Mouse (Mus musculus) c-Kit-negative CD71-positive TER-119-positive erythroid progenitor cells, embryonic 14.5 days (primary cell): Measurements from ENCODE around the gene Dock8.
A peak's percentile ranks its signal among the peaks of the same experiment; 100 is the strongest.
"Not testable (repeated sequence)": the region's sequence is repeated elsewhere in the genome, so short reads cannot be mapped to it uniquely, and the experiment has no call there.

Experiments used
- DNase-seq: peaks from one replicate; pipeline ENCODE4 v3.0.0-alpha.2; 2013; ENCODE audit warnings: low read depth, low spot score

Dock8 gene

GRCm38 (mm10) chr19:24998561-24998960, 773 bp upstream of the Dock8 start:
- no peak for DNase-seq

GRCm38 (mm10) chr19:25000153-25000552, 819 bp downstream of the Dock8 start:
- DNase-seq = no peak

GRCm38 (mm10) chr19:25002032-25002431, 2.7 kb downstream of the Dock8 start:
- no peak for DNase-seq

GRCm38 (mm10) chr19:25002828-25003227, 3.5 kb downstream of the Dock8 start:
- no peak for DNase-seq

- no peak for DNase-seq
These were observed 4.5 kb downstream of the Dock8 start for GRCm38 (mm10) chr19:25003810-25004209.

- DNase-seq = no peak
These were observed 7.4 kb downstream of the Dock8 start for GRCm38 (mm10) chr19:25006686-25007085.

GRCm38 (mm10) chr19:25008509-25008908, 9.2 kb downstream of the Dock8 start:
- no peak for DNase-seq

GRCm38 (mm10) chr19:25022766-25023165, 23.4 kb downstream of the Dock8 start:
- no peak for DNase-seq

GRCm38 (mm10) chr19:25031765-25032164, 32.4 kb downstream of the Dock8 start:
- no peak for DNase-seq

- DNase-seq = not testable (repeated sequence)
These were observed 33.7 kb downstream of the Dock8 start for GRCm38 (mm10) chr19:25033008-25033407.

GRCm38 (mm10) chr19:25035825-25036224, 36.5 kb downstream of the Dock8 start:
- DNase-seq = no peak

GRCm38 (mm10) chr19:25036784-25037183, 37.5 kb downstream of the Dock8 start:
- no peak for DNase-seq

GRCm38 (mm10) chr19:25037249-25037648, 37.9 kb downstream of the Dock8 start:
- DNase-seq = no peak

GRCm38 (mm10) chr19:25038293-25038692, 39.0 kb downstream of the Dock8 start:
- no peak for DNase-seq

- no peak for DNase-seq
These were observed 41.9 kb downstream of the Dock8 start for GRCm38 (mm10) chr19:25041209-25041608.

GRCm38 (mm10) chr19:25042973-25043372, 43.6 kb downstream of the Dock8 start:
- no peak for DNase-seq

GRCm38 (mm10) chr19:25044057-25044456, 44.7 kb downstream of the Dock8 start:
- DNase-seq = no peak

- DNase-seq = no peak
These were observed 53.0 kb downstream of the Dock8 start for GRCm38 (mm10) chr19:25052355-25052754.

- DNase-seq = no peak
These were observed 53.8 kb downstream of the Dock8 start for GRCm38 (mm10) chr19:25053152-25053551.

GRCm38 (mm10) chr19:25055025-25055424, 55.7 kb downstream of the Dock8 start:
- peak; percentile 4 for DNase-seq

GRCm38 (mm10) chr19:25055559-25055958, 56.2 kb downstream of the Dock8 start:
- DNase-seq = no peak

- no peak for DNase-seq
These were observed 56.9 kb downstream of the Dock8 start for GRCm38 (mm10) chr19:25056224-25056623.

GRCm38 (mm10) chr19:25057826-25058225, 58.5 kb downstream of the Dock8 start:
- DNase-seq = no peak

GRCm38 (mm10) chr19:25059847-25060364, 60.6 kb downstream of the Dock8 start:
- DNase-seq = no peak
